Mouse (Mus musculus) hindbrain, postnatal 0 days (tissue): ENCODE data around the gene Ppip5k1. TPM values are rescaled to one million over a fixed set of nuclear protein-coding genes. Genes with fewer than 3 reads are reported as not detected.

Source experiments
- ATAC-seq: fragments of 200-750 bp; cut with Nextera tagmentation; 2 replicates; pipeline ENCODE4 v1.8.0; 2017; ENCODE audit warnings: mild to moderate bottlenecking, moderate TSS enrichment, moderate library complexity
- DNase-seq: peaks from one replicate; pipeline ENCODE4 v3.0.0-alpha.2; 2015; ENCODE audit warnings: low spot score
- H3K27ac ChIP-seq: fragments of 300-500 bp; sonication (generic); 2 replicates; pipeline ENCODE4 v1.5.1; 2014; ENCODE audit warnings: mild to moderate bottlenecking
- H3K27me3 ChIP-seq: fragments of 300-500 bp; sonication (generic); 2 replicates; pipeline ENCODE4 v1.6.1; 2014; ENCODE audit warnings: low read length, mixed read lengths; ENCODE audit not compliant: insufficient read depth
- H3K36me3 ChIP-seq: fragments of 300-500 bp; sonication (generic); 2 replicates; pipeline ENCODE4 v1.6.1; 2014; ENCODE audit warnings: low read length, mixed read lengths; ENCODE audit not compliant: insufficient read depth
- H3K4me1 ChIP-seq: fragments of 300-500 bp; sonication (generic); 2 replicates; pipeline ENCODE4 v1.6.1; 2014; ENCODE audit warnings: antibody characterized with exemption, low read length, mixed read lengths; ENCODE audit not compliant: insufficient read depth
- H3K4me2 ChIP-seq: fragments of 300-500 bp; sonication (generic); 2 replicates; pipeline ENCODE4 v1.6.1; 2014; ENCODE audit warnings: low read depth, mild to moderate bottlenecking, low read length, moderate library complexity, mixed read lengths
- H3K4me3 ChIP-seq: fragments of 300-500 bp; sonication (generic); 2 replicates; pipeline ENCODE4 v1.5.1; 2014; ENCODE audit warnings: low read length
- H3K9ac ChIP-seq: fragments of 300-500 bp; sonication (generic); replicated peaks from 2 replicates; pipeline ENCODE4 v1.6.1; 2014; ENCODE audit warnings: mild to moderate bottlenecking, low read length, moderate library complexity, mixed read lengths
- H3K9me3 ChIP-seq: fragments of 300-500 bp; sonication (generic); 2 replicates; pipeline ENCODE4 v1.6.1; 2016; ENCODE audit warnings: low read length, mixed read lengths
- CTCF ChIP-seq: IDR thresholded peaks from 2 replicates; pipeline ENCODE4 v1.5.1; 2016; ENCODE audit warnings: antibody characterized with exemption, control low read depth, low read depth
- WGBS: fragments of 180-500 bp; shearing (Covaris S2); extraction: QIAGEN DNeasy Blood & Tissue Kit; methylation state at CpG from one replicate; pipeline ENCODE4 v1.1.7; 2014; 5-methylcytosine and 5-hydroxymethylcytosine counted together
- polyA plus RNA-seq: library from polyadenylated mRNA; unstranded; fragments of >200 nt; fragmentation: Nextera tagmentation; extraction: Ambion mirVana; gene quantifications from 2 replicates; pipeline ENCODE4 v1.2.1, GENCODE M21; 2015
- total RNA-seq: library from RNA; depleted of rRNA; stranded (reverse); fragments of >200 nt; gene quantifications from 2 replicates; pipeline ENCODE4 v1.2.3, GENCODE M21; 2014

Ppip5k1 gene
- total and polyA plus RNA-seq, 2 experiments from 2014 or later = 13.5 to 16.6 TPM

GRCm38 (mm10) chr2:121300036-121300435 lies 55.2 kb downstream of the Ppip5k1 start:
- Histone ChIP-seq H3K36me3 (peaks cover 61% of the 10 kb centered on the region), H3K9me3 (no peaks in the 10 kb centered on the region), H3K4me2 (no peak overlapping the region), H3K27me3 (no peaks in the 10 kb centered on the region), H3K27ac (no peak overlapping the region), H3K9ac (no peak overlapping the region), H3K4me3 (no peak overlapping the region), H3K4me1 (0 out of 2 replicates have a peak, but pooled peaks cover 4% of the 10 kb centered on the region)
- 80% methylated on average over 10 of the region's 10 CpGs for WGBS
- no peak for ATAC-seq
- no peak for DNase-seq
- no peak for TF ChIP-seq CTCF

- no peak overlapping the region for H3K4me3 ChIP-seq
- no peak overlapping the region for H3K27ac ChIP-seq
- no peak overlapping the region for H3K9ac ChIP-seq
- DNase-seq = no peak
- H3K4me2 ChIP-seq = no peak overlapping the region
- WGBS = 88% methylated on average over 17 of the region's 17 CpGs
- H3K4me1 ChIP-seq = peaks cover 9% of the 10 kb centered on the region; the same call in 1 of the 2 replicates
- H3K27me3 ChIP-seq = no peaks in the 10 kb centered on the region
- no peaks in the 10 kb centered on the region for H3K9me3 ChIP-seq
- ATAC-seq = no peak
- peaks cover 55% of the 10 kb centered on the region for H3K36me3 ChIP-seq
- no peak for TF ChIP-seq CTCF
These were observed 55.7 kb downstream of the Ppip5k1 start for GRCm38 (mm10) chr2:121299471-121299870.

DNA sequence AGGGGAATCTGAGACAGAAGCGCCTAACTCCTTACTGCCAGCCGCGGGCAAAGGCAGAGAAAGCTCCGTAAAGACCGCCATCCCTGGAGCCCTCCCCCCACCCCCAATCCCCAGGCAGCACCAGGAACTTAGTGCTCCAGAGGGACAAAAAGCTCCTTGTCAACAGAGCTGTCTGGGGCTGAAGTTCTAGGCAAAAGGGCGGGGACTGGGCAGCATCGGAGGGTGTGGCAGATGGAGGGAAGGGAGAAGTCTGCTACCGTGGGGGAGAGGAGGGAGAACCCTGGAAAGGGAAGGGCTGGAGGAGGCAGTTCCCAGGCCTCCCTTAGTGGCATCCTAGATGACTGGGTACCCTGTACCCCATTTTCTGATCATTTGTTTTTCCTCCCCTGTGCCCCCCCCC lies 57.1 kb downstream of the Ppip5k1 start:
- WGBS = 10% methylated on average over 8 of the region's 8 CpGs
- H3K4me3 ChIP-seq = peak overlapping the region; percentile 48; the same call in 1 of the 2 replicates

DNA sequence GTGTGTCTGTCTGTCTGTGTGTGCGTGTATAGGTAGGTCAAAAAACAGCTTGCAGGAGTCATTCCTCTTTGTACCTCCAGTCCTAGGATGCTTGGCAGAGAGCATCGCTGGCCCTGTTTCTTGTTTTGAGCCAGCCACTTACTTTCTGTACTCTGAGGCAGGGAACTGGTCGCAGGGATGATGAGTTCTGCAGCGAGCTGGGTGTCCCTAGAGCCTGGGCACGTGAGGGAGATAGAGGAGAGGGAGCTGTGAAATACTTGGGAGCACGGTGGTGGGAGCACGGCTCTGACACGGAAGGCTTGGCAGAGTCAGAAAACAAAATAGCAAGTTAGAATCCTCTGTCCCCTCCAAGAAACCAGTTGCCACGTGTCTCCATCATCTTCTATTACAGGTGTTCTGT lies 57.5 kb downstream of the Ppip5k1 start:
- H3K9ac ChIP-seq = peak overlapping the region; percentile 28; the same call in 1 of the 2 replicates
- TF ChIP-seq CTCF = no peak
- H3K9me3 ChIP-seq = no peaks in the 10 kb centered on the region
- H3K4me3 ChIP-seq = peak overlapping the region; percentile 48
- H3K27me3 ChIP-seq = no peaks in the 10 kb centered on the region
- H3K27ac ChIP-seq = peak overlapping the region; percentile 81; the same call in 1 of the 2 replicates
- H3K4me2 ChIP-seq = peak overlapping the region; percentile 89
- peaks cover 41% of the 10 kb centered on the region for H3K36me3 ChIP-seq
- H3K4me1 ChIP-seq = peaks cover 17% of the 10 kb centered on the region; the same call in 1 of the 2 replicates
- DNase-seq (peak; percentile 31), ATAC-seq (no peak)
- WGBS = 10% methylated on average over 9 of the region's 9 CpGs

More for the DNA sequence above, 57.1 kb downstream of the Ppip5k1 start:
- DNase-seq (no peak), ATAC-seq (no peak)
- H3K9ac ChIP-seq = peak overlapping the region; percentile 28; the same call in 1 of the 2 replicates
- no peak for TF ChIP-seq CTCF
- peaks cover 44% of the 10 kb centered on the region for H3K36me3 ChIP-seq
- H3K4me1 ChIP-seq = peaks cover 17% of the 10 kb centered on the region; the same call in 1 of the 2 replicates
- H3K27ac ChIP-seq = no peak overlapping the region
- H3K9me3 ChIP-seq = no peaks in the 10 kb centered on the region
- no peaks in the 10 kb centered on the region for H3K27me3 ChIP-seq
- H3K4me2 ChIP-seq = peak overlapping the region; percentile 89

DNA sequence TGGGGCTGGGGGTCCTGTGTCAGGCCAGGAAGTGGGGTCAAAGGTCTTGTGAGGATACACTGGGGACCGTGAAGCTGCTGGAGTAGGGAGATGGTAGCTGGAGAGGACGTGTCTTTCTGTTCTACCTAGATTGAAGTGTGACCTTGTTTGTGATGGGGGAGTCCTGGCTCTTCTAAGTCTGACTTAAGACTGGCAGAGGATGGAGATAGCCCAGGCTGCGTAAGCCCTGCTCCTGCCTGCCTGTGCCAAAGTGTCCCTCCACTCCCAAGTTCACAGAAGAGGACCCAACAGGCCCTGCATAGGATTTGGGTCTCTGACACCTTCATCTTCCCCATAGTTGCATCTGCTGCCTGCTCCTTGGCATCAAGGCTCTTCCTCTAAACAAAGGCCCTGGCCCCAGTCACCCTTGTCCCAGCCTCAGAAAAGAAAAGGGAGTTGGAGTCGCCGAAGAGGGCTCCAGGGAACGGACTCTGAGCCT lies 58.4 kb downstream of the Ppip5k1 start:
- Histone ChIP-seq H3K4me1 (peaks cover 17% of the 10 kb centered on the region; the same call in 1 of the 2 replicates), H3K4me3 (peak overlapping the region; percentile 48), H3K27me3 (no peaks in the 10 kb centered on the region), H3K4me2 (peak overlapping the region; percentile 89), H3K36me3 (peaks cover 31% of the 10 kb centered on the region), H3K9ac (peak overlapping the region; percentile 69), H3K9me3 (no peaks in the 10 kb centered on the region), H3K27ac (peak overlapping the region; percentile 81)
- DNase-seq (no peak), ATAC-seq (no peak)
- 5% methylated on average over 6 of the region's 6 CpGs for WGBS
- TF ChIP-seq CTCF = no peak

DNA sequence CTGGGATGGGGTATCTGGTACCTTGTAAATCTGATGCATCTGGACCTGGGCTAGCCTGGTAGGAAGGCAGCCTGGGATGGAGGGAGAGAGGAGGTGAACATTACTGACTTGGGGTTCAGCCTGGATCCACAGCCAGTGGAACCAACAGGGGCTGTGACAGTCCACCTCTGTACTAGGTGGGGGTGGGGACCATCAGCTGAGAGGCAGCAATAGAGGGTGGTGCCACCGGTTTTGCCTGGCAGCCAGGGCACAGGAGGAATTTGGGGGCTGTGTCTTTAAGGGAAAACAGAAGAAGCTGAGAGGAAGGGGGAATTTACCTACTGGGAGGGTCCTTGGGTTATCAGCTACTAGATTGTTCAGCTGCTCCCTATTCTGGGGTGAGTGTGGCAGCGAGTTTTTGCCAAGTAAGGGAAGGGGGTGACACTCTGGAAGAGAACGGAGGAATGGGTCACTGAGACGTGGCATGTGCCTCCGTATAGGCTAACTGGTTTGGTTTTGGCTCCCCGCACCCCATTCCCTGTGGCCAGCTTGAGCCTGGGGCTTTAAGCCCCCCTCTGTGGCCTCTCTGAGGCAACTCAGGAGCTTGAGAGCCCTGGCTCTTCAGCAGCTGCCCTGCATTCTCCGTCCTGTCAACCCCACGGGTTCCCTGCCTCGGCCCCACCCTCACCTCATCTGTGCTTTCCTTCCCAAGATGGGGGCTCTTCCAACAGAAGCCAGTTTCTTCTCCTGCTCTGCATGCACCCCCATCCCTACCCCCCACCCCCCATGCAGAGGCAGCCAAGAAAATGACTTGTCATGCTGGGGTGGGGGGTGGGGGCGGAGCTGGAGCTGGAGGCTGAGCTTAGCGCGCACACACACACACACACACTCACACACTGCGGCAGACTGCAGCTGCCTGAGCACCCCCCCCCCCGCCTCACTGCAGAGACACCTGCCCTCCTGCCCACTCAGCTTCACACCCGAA lies 59.3 kb downstream of the Ppip5k1 start:
- Histone ChIP-seq H3K4me3 (peak overlapping the region; percentile 48), H3K27me3 (no peaks in the 10 kb centered on the region), H3K36me3 (peaks cover 22% of the 10 kb centered on the region), H3K9ac (peak overlapping the region; percentile 69), H3K27ac (peak overlapping the region; percentile 81), H3K9me3 (no peaks in the 10 kb centered on the region), H3K4me1 (peaks cover 19% of the 10 kb centered on the region; the same call in 1 of the 2 replicates), H3K4me2 (peak overlapping the region; percentile 89)
- DNase-seq (peak; percentile 85), ATAC-seq (peak; percentile 65)
- WGBS = 2% methylated on average over 14 of the region's 15 CpGs
- TF ChIP-seq CTCF = no peak
